Mouse (Mus musculus): ENCODE results near the gene Tex261.

DNA sequence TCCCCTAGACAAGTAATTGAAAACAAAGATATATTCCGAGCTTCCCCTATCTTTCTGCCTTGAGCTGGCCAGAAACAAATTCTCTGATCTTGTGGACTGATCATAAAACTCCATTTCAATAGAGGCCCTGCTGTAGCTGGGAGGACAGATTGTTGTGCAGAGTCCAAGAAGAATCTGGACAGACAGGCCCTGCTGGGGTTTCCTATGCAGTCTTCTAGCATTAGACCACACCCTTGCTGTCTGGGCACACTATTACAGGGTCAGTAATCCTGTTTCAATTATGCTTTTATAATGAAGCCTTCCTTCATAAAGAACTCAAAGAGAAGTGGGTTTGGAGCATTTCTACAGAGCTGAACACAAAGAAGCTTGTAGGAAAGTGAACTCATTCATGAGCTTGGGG lies 43.4 kb upstream of the Tex261 start:
- TF ChIP-seq GATA1 (IDR thresholded peaks at IDR 0.05; ENCODE audit: low read length), result no peak
- TF ChIP-seq TAL1 (IDR thresholded peaks at IDR 0.05; ENCODE audit: low read length), result no peak
